Mouse (Mus musculus) spleen, postnatal 36 days (tissue): Measurements from ENCODE around the gene Hist1h2ai.
A peak's percentile ranks its signal among the peaks of the same experiment; 100 is the strongest.

Source experiments
- DNase-seq, 2 experiments: peaks; one replicate each; pipeline ENCODE4 v3.0.0; 2022; ENCODE audit warnings: low spot score in 2 of 2, mixed read lengths in 1 of 2

Hist1h2ai gene

DNA sequence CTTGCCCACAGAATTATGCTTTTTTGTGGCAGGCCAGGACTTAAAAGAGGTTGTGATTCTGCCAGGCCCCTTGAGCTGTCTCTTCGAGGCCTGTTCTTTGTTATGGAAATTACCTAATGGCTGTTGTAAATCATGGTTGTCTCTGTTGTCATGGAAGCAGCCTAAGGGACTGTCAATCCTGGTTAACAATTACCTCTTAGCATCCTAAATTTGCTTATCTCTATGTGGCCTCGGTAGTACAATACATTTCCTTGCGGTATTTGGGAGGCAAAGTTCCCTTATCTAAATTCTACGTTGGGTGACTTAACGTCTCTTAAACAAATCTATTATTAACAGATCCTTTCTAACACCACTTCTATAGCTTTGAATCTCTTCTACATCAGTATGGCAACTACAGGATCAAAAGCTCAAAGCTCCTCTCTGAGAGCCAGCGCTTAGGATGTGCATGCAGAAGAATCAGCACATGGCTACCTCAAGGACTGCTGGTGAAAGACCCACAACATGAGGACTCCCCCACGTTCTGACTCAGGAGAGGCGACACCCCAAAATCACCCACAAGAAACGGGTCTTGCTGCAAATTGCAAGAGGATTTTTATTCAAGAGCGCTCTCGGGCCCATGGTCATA lies 11.8 kb downstream of the Hist1h2ai start:
- DNase-seq = no peak

DNA sequence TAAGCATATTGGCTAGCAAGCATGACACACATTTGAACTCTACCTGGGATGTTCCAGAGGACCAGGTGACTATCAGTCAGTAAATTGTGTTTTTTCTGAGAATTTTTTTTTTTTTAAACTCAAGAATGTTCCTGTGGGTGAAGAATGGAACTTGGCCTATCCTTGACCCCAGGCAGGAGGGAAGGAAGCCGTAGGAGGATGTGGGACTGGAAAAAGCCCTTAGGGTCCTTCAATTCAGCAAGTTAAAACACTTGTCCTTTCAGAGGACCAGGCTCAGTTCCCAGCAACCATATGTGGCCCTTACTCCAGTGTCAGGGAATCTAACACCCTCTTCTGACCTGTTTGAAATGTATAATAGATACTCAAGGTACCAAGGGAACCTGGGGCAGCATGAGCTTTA lies 13.3 kb downstream of the Hist1h2ai start:
- no peak for DNase-seq

DNA sequence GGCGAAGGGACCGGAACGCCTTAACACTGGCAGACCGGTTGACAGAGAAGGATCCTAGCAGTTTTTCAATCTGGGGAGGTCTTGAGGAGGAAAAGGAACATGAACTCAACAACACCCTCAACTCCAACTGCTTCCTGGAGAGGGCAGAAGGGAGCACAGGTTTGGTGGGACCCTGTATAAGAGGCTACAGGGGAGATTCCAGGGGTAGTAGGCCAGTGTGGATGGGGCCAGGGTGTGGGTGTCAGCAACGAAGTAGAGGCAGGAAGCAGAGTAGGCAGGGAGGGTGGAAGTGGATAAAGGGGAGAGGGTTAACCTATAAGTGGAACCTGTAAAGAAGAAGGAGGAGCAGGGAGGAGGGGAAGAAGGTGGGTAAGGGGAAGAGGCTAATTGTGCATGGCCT lies 17.2 kb downstream of the Hist1h2ai start:
- DNase-seq = no peak

DNA sequence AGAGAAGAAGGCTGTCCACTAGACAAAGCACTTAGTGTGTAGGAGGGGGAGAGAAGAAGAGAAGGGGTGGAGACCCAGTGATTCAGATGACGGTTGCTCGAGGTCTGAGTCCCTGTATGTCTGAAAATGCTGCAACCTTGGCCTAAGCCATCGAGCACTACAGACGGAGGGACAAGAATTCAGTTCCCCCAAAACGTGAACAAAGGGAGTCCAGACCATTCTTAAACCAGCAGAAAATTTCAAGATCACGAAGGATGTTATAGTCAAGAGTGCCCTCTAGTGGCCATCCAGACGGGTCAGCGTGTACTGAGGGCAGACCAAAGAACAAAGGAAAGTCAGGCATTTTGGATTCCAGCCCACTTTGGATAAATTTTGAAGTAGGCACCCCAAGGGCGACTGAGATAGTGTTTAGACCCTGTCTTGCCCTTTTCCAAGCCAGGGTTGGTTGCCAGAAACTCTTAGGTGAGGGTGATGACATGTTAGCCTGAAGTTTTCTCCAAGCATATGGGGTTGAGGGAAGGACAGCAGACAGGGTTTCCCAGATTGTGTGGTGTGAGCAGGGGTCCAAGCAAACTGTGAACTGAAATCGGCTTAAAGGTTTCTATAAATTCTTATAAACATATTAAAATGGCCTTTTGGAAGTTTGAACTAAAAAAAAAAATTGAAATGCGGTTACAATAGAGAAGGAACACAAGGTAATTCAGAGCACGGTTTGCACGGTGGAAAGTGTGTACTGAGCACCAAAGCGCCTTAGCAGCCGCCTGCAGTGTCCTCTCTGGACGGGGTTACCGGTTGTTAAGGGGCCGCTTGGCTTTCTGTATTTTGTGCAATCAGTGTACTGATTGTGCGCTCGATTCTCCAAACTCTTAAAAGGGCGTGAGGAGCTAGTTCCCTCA lies 18.0 kb downstream of the Hist1h2ai start:
- peak; percentile 75 to 85 for DNase-seq

DNA sequence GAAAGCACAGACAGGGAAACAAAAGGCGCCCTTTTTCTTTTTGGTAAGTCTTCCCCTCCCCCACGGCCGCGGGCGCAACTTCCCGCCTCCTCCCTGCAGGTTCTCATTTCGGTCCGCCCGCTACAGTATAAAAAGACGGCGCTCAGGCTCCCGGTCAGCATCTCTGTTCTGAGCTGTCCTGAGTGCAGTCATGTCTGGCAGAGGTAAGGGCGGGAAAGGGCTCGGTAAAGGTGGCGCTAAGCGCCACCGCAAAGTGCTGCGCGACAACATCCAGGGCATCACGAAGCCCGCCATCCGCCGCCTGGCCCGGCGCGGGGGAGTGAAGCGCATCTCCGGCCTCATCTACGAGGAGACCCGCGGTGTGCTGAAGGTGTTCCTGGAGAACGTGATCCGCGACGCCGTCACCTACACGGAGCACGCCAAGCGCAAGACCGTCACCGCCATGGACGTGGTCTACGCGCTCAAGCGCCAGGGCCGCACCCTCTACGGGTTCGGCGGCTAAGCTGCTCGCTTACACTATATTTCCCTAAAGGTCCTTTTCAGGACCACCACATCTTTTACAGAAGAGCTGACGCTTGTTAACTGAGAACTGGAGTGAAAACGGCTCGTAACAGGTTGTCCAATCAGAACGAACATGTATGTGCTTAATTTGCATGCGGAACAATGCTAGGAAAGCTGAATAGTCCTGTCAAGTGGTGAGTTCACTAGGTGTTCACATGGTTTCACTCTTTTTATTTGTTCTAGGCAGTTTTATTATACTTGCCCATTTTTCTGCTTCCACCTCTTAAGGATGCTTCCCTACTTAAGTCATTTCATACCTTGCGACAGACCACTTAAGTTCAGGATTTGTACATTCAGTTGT lies 18.9 kb downstream of the Hist1h2ai start, which contains the start of gene Hist1h4j:
Hist1h4j (plus strand) TSS at position 159 of the 862 bp plus-strand sequence.
- peak; percentile 70 to 78 for DNase-seq

DNA sequence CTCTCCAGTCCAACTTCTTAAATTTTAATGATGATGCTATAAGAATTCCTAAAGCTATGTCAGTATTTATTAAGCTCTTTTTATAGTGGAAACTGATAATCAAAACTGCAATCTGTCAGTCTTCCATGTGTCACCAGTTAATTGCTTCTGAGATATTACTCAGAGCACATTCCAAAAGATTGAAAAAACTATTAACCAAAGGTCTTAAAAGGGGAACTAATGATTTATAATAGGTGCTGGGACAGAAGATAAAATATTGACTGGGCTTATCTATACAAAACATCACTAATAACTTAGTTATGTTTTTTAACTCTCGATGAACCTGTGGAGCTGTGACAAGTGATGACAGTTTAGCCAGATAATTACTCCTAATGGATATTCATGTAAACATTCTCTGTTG lies 28.8 kb downstream of the Hist1h2ai start:
- DNase-seq = no peak

DNA sequence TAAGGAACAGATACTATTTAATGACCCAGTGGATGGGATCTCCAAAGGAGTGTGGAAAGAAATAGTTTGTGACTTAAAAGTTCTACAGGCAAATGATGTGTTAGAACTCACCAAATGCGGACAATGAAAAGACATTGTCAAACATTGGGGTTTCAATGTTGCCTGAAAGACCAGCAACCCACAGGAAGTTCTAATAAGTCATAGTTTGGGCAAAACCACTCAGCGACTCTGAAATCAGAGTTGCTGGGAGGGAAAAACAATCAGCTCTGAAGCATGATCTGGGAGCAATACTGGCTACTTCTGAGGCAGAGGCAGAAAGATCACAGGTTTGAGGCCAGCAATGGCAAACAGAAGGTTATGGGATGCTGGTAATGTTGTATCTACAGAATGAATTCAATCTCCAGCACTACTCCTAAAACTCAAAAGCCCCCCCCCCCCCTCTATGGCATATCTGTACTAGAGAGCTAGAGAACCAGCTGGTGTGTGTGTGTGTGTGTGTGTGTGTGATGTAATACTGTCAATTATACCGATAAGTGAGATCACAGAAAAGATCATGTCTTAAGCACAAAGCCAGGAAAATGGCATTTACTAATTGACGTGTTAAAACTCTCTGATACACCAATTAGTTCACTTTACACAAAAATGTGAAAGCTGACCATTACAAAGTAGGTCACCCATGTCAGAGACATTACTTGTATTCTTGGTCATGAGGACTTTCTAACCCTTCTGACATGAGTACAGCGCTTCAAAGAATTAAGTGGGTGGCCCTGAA lies 33.4 kb downstream of the Hist1h2ai start:
- DNase-seq = no peak

DNA sequence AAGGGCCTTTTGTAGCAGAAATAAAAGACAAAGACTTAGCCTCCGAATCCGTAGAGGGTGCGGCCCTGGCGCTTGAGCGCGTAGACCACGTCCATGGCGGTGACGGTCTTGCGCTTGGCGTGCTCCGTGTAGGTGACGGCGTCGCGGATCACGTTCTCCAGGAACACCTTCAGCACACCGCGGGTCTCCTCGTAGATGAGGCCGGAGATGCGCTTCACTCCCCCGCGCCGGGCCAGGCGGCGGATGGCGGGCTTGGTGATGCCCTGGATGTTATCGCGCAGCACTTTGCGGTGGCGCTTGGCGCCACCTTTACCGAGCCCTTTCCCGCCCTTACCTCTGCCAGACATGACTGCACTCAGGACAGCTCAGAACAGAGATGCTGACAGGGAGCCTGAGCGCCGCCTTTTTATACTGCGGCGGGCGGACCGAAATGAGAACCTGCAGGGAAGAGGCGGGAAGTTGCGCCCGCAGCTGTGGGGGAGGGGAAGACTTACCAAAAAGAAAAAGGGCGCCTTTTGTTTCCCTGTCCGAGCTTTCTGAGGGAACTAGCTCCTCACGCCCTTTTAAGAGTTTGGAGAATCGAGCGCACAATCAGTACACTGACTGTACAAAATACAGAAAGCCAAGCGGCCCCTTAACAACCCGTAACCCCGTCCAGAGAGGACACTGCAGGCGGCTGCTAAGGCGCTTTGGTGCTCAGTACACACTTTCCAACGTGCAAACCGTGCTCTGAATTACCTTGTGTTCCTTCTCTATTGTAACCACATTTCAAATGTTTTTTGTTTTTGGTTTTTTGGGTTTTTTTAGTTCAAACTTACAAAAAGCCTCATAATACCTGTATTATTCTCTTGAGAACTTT lies 34.2 kb downstream of the Hist1h2ai start, which contains the start of gene Hist1h4k:
Hist1h4k (minus strand) TSS at position 347 of the 859 bp plus-strand sequence.
- DNase-seq = peak; percentile 90 to 93

DNA sequence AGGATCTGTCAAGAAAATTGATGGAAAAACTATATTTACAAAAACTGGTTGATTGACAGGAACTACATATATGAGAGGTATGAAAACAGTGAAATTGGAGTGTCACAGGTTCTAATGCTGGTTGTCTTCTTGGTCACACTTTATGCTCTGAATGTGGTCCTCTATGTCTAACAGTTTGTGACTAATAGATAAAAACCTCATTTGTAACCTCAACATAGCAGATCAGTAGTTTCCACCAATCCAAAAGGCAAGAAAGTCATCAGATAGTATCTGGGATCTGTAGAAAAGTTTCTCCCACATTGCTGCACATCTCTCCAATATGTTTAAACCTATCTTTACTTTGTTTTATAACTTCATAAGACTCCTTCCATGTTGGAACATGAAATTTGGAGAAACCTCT lies 35.2 kb downstream of the Hist1h2ai start:
- no peak for DNase-seq

DNA sequence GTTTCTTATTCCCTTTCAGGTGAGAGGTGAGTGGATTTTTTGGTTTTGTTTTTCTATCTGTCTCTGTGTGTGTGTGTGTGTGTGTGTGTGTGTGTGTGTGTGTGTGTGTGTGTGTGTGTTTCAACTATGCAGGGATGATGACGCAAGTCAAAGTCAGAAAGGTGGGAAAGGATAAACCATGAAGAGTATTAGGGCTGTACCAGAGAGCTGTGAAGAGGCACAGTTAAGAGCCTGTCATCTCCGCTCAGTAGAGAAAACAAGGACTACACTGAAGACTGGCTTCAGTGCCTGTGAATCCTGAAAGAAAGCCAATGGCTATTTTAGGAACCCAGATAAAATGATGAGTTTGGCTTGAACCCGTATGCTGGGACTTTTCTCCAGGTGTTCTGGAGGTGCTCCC lies 35.6 kb downstream of the Hist1h2ai start:
- no peak for DNase-seq

DNA sequence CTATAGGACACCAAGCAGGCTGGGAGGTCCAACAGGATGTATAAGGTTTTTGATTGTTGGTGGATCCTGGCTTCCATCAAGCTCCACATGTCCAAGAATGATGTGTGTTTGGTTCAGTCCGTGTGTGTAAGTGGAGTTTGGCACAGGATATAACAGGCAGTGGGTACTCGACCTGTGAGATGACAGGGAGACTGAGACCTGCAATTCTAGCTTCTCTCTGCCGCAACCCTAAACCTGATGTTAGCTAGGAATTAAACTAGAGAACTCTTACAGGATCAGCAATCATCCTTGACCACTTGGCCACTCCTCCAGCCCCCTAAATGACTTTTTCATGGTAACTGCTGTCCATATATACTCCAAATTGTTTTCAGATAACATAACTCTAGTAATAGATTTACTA lies 36.1 kb downstream of the Hist1h2ai start:
- DNase-seq = no peak

DNA sequence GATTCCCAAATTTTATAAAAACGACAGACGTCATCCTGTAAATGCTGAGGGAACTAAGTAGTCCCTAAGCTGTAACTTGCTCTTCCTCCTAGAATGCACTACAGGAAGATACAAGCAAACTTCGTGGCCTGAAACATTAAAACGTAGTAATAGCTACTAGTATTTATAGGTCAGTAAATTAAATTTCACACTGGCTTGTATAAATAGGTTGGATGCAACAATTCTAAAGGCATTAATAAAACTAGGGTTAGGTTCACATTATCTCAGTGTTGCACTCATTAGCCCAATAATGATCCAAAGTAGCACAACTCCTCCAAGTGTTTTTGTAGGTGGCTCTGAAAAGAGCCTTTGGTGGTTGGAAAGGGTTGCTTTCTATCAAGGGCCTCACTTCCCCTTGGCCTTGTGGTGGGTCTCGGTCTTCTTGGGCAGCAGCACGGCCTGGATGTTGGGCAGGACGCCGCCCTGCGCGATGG lies 36.9 kb downstream of the Hist1h2ai start:
- no peak for DNase-seq

DNA sequence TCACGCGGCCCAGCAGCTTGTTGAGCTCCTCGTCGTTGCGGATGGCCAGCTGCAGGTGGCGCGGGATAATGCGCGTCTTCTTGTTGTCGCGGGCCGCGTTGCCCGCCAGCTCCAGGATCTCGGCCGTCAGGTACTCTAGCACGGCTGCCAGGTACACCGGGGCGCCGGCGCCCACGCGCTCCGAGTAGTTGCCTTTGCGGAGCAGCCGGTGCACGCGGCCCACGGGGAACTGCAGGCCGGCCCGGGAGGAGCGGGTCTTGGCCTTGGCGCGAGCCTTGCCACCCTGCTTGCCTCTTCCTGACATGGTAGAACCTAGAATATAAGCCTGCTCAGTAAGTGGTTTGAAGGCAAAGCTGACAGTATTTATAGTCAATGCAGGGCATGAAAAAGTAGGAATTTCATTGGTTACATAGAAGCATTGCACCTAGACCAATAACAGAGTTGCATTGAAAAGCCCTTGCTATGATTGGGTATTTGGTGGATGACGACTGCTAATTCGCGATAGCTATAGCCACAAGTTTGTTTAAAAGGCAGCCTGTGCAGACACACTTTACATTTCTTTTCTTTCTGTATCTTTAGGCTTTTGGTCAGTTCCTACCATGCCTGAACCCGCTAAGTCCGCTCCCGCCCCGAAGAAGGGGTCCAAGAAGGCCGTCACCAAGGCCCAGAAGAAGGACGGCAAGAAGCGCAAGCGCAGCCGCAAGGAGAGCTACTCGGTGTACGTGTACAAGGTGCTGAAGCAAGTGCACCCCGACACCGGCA lies 37.5 kb downstream of the Hist1h2ai start, which contains the start of the genes Hist1h2ak and Hist1h2bn:
Hist1h2ak (minus strand) TSS at position 304 of the 762 bp plus-strand sequence.
Hist1h2bn (plus strand) TSS at position 600 of the 762 bp plus-strand sequence.
- DNase-seq = peak; percentile 85 to 91

DNA sequence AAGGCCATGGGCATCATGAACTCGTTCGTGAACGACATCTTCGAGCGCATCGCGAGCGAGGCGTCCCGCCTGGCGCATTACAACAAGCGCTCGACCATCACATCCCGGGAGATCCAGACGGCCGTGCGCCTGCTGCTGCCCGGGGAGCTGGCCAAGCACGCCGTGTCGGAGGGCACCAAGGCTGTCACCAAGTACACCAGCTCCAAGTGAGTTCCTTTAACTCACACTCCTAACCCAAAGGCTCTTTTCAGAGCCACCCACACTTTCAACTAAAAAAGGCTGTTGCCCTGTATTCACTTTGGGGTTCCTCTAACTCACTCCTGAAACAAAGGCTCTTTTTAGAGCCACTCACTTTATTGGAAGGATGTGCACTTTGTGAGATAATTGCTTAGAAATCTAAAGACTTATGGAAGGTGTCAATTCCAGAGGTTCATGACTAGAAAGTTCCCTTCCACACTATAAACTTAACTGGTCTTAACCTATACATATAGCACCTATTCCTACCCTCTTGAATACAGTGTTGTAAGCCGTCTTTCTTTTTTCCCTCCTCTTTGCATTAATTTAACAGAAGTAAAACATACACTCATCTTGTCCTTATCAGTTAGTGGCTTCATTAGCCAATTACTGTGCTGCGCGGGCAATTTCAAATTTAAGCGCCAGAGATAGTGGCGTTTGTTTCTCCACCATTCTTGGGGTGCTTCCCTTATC lies 38.2 kb downstream of the Hist1h2ai start:
- peak; percentile 43 to 66 for DNase-seq

DNA sequence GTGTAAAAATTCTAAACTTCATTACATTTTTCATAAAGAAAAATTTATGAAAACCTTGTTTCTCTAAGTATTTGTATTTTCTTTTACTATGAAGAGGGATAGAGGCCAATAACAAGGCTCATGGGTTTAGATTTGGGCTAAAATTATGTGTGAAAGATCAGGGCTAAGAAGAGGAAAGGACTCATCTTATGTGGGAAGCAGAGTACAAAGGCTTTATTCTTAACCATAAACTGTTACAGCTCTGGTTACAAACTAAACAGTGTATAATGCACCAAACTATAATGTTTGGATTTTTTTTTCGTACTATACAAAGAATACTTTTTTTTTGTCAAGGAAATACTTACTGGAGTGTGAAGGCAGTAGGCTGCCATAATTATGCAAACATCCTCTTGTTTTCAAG lies 39.5 kb downstream of the Hist1h2ai start:
- no peak for DNase-seq
